Mouse (Mus musculus): ENCODE measurements at regions not wholly inside any gene's neighbourhood (a gene's known extent, or its start where the extent isn't known, plus 50 kb on each side); places are given as distances from the start of the nearest gene placed in this dataset.
"Not testable (repeated sequence)": the region's sequence is repeated elsewhere in the genome, so short reads cannot be mapped to it uniquely, and the experiment has no call there.

GRCm38 (mm10) chr4:94361528-94362217 is 194.7 kb upstream of the Gm10306 start:
- Histone ChIP-seq H3K9ac (no peak overlapping the region), H3K9me3 (no peaks in the 10 kb centered on the region), H3K4me3 (replicated peaks) (no peak overlapping the region), H3K4me1 (no peaks in the 10 kb centered on the region), H3K27ac (no peak overlapping the region), H3K4me2 (no peak overlapping the region), H3K27me3 (replicated peaks) (no peaks in the 10 kb centered on the region), H3K36me3 (no peaks in the 10 kb centered on the region)
- no peak for ATAC-seq (ENCODE audit: insufficient read depth, low FRiP score, low read depth)
- 73% methylated on average over 12 of the region's 12 CpGs for WGBS

- Histone ChIP-seq H3K36me3 (no peaks in the 10 kb centered on the region), H3K4me2 (no peak overlapping the region), H3K4me3 (replicated peaks) (no peak overlapping the region), H3K4me1 (no peaks in the 10 kb centered on the region), H3K27me3 (replicated peaks) (no peaks in the 10 kb centered on the region), H3K9me3 (no peaks in the 10 kb centered on the region), H3K27ac (no peak overlapping the region), H3K9ac (no peak overlapping the region)
- 76% methylated on average over 4 of the region's 4 CpGs for WGBS
- no peak for ATAC-seq (ENCODE audit: insufficient read depth, low FRiP score, low read depth)
Measured at GRCm38 (mm10) chr4:94365375-94365774, 191.0 kb upstream of the Gm10306 start.

- ATAC-seq (ENCODE audit: insufficient read depth, low FRiP score, low read depth) = no peak
- Histone ChIP-seq H3K4me1 (no peaks in the 10 kb centered on the region), H3K27me3 (replicated peaks) (no peaks in the 10 kb centered on the region), H3K4me2 (no peak overlapping the region), H3K36me3 (no peaks in the 10 kb centered on the region), H3K9ac (no peak overlapping the region), H3K27ac (no peak overlapping the region), H3K9me3 (no peaks in the 10 kb centered on the region), H3K4me3 (replicated peaks) (no peak overlapping the region)
- WGBS = 82% methylated on average over 3 of the region's 3 CpGs
Measured at GRCm38 (mm10) chr4:94367174-94367573, 189.2 kb upstream of the Gm10306 start.

- Histone ChIP-seq H3K36me3 (no peaks in the 10 kb centered on the region), H3K27ac (no peak overlapping the region), H3K4me1 (no peaks in the 10 kb centered on the region), H3K9ac (no peak overlapping the region), H3K4me2 (no peak overlapping the region), H3K4me3 (replicated peaks) (no peak overlapping the region), H3K9me3 (no peaks in the 10 kb centered on the region), H3K27me3 (replicated peaks) (no peaks in the 10 kb centered on the region)
- ATAC-seq (ENCODE audit: insufficient read depth, low FRiP score, low read depth) = no peak
- WGBS = 33% methylated on average over 6 of the region's 6 CpGs
Measured at GRCm38 (mm10) chr4:94370981-94371380, 185.4 kb upstream of the Gm10306 start.

GRCm38 (mm10) chr4:94376256-94376655 is 180.1 kb upstream of the Gm10306 start:
- 95% methylated on average over 1 of the region's 1 CpGs for WGBS

GRCm38 (mm10) chr4:94385703-94386102 is 170.6 kb upstream of the Gm10306 start:
- Histone ChIP-seq H3K27me3 (replicated peaks) (no peaks in the 10 kb centered on the region), H3K4me2 (no peak overlapping the region), H3K9me3 (no peaks in the 10 kb centered on the region), H3K4me1 (no peaks in the 10 kb centered on the region), H3K4me3 (replicated peaks) (no peak overlapping the region), H3K36me3 (no peaks in the 10 kb centered on the region), H3K9ac (no peak overlapping the region), H3K27ac (no peak overlapping the region)
- 50% methylated on average over 7 of the region's 7 CpGs for WGBS
- no peak for ATAC-seq (ENCODE audit: insufficient read depth, low FRiP score, low read depth)

More at GRCm38 (mm10) chr4:94376256-94376655, 180.1 kb upstream of the Gm10306 start:
- ATAC-seq (ENCODE audit: insufficient read depth, low FRiP score, low read depth) = no peak
- Histone ChIP-seq H3K27ac (no peak overlapping the region), H3K9me3 (no peaks in the 10 kb centered on the region), H3K9ac (no peak overlapping the region), H3K27me3 (replicated peaks) (no peaks in the 10 kb centered on the region), H3K4me1 (no peaks in the 10 kb centered on the region), H3K36me3 (no peaks in the 10 kb centered on the region), H3K4me3 (replicated peaks) (no peak overlapping the region), H3K4me2 (no peak overlapping the region)

GRCm38 (mm10) chr4:94388317-94388716 is 168.0 kb upstream of the Gm10306 start:
- Histone ChIP-seq H3K9ac (no peak overlapping the region), H3K4me2 (no peak overlapping the region), H3K27me3 (replicated peaks) (no peaks in the 10 kb centered on the region), H3K4me1 (no peaks in the 10 kb centered on the region), H3K27ac (no peak overlapping the region), H3K4me3 (replicated peaks) (no peak overlapping the region), H3K9me3 (no peaks in the 10 kb centered on the region), H3K36me3 (no peaks in the 10 kb centered on the region)
- ATAC-seq (ENCODE audit: insufficient read depth, low FRiP score, low read depth) = no peak
- 44% methylated on average over 2 of the region's 2 CpGs for WGBS

GRCm38 (mm10) chr4:94394462-94394861 is 161.9 kb upstream of the Gm10306 start:
- WGBS = 59% methylated on average over 2 of the region's 2 CpGs
- Histone ChIP-seq H3K4me3 (replicated peaks) (no peak overlapping the region), H3K4me2 (no peak overlapping the region), H3K27ac (no peak overlapping the region), H3K27me3 (replicated peaks) (no peaks in the 10 kb centered on the region), H3K4me1 (no peaks in the 10 kb centered on the region), H3K9ac (no peak overlapping the region), H3K36me3 (no peaks in the 10 kb centered on the region), H3K9me3 (no peaks in the 10 kb centered on the region)
- ATAC-seq (ENCODE audit: insufficient read depth, low FRiP score, low read depth) = no peak

GRCm38 (mm10) chr4:94397284-94397683 is 159.1 kb upstream of the Gm10306 start:
- H3K4me3 ChIP-seq (replicated peaks) = no peak overlapping the region
- no peaks in the 10 kb centered on the region for H3K36me3 ChIP-seq
- H3K4me2 ChIP-seq = no peak overlapping the region
- no peak overlapping the region for H3K9ac ChIP-seq
- no peaks in the 10 kb centered on the region for H3K27me3 ChIP-seq (replicated peaks)
- 32% methylated on average over 2 of the region's 2 CpGs for WGBS
- no peak overlapping the region for H3K27ac ChIP-seq
- H3K4me1 ChIP-seq = no peaks in the 10 kb centered on the region
- ATAC-seq (ENCODE audit: insufficient read depth, low FRiP score, low read depth) = no peak
- H3K9me3 ChIP-seq = no peaks in the 10 kb centered on the region

GRCm38 (mm10) chr4:94406922-94407321 is 149.4 kb upstream of the Gm10306 start:
- no peaks in the 10 kb centered on the region for H3K36me3 ChIP-seq
- H3K9ac ChIP-seq = no peak overlapping the region
- no peaks in the 10 kb centered on the region for H3K4me1 ChIP-seq
- no peak overlapping the region for H3K4me2 ChIP-seq
- H3K9me3 ChIP-seq = no peaks in the 10 kb centered on the region
- 84% methylated on average over 1 of the region's 1 CpGs for WGBS
- no peaks in the 10 kb centered on the region for H3K27me3 ChIP-seq (replicated peaks)
- no peak for ATAC-seq (ENCODE audit: insufficient read depth, low FRiP score, low read depth)
- H3K27ac ChIP-seq = no peak overlapping the region
- H3K4me3 ChIP-seq (replicated peaks) = no peak overlapping the region

- no peak overlapping the region for H3K27ac ChIP-seq
- no peaks in the 10 kb centered on the region for H3K36me3 ChIP-seq
- H3K9ac ChIP-seq = no peak overlapping the region
- H3K9me3 ChIP-seq = no peaks in the 10 kb centered on the region
- no peaks in the 10 kb centered on the region for H3K4me1 ChIP-seq
- no peak overlapping the region for H3K4me3 ChIP-seq (replicated peaks)
- ATAC-seq (ENCODE audit: insufficient read depth, low FRiP score, low read depth) = no peak
- no peaks in the 10 kb centered on the region for H3K27me3 ChIP-seq (replicated peaks)
- no peak overlapping the region for H3K4me2 ChIP-seq
- WGBS = 73% methylated on average over 4 of the region's 4 CpGs
Measured at GRCm38 (mm10) chr4:94407503-94407902, 148.8 kb upstream of the Gm10306 start.

GRCm38 (mm10) chr4:94412661-94413060 is 143.7 kb upstream of the Gm10306 start:
- H3K4me1 ChIP-seq = no peaks in the 10 kb centered on the region
- H3K4me2 ChIP-seq = no peak overlapping the region
- ATAC-seq (ENCODE audit: insufficient read depth, low FRiP score, low read depth) = no peak
- H3K36me3 ChIP-seq = no peaks in the 10 kb centered on the region
- no peak overlapping the region for H3K9ac ChIP-seq
- no peak overlapping the region for H3K27ac ChIP-seq
- no peak overlapping the region for H3K4me3 ChIP-seq (replicated peaks)
- no peaks in the 10 kb centered on the region for H3K27me3 ChIP-seq (replicated peaks)
- H3K9me3 ChIP-seq = no peaks in the 10 kb centered on the region
- 74% methylated on average over 2 of the region's 2 CpGs for WGBS

GRCm38 (mm10) chr4:94425525-94425924 is 130.8 kb upstream of the Gm10306 start:
- H3K9ac ChIP-seq; H3K36me3 ChIP-seq; H3K4me1 ChIP-seq; H3K27me3 ChIP-seq (replicated peaks); H3K4me3 ChIP-seq (replicated peaks); H3K4me2 ChIP-seq; H3K27ac ChIP-seq; ATAC-seq (ENCODE audit: insufficient read depth, low FRiP score, low read depth); H3K9me3 ChIP-seq: not testable (repeated sequence)
- 77% methylated on average over 10 of the region's 10 CpGs for WGBS
